Mouse (Mus musculus) heart, adult 8-10 months (tissue): ENCODE results near the gene Stac. TPM values are rescaled to one million over a fixed set of nuclear protein-coding genes. Genes with fewer than 3 reads are reported as not detected.

Experiments used
- DNase-seq: peaks from one replicate; pipeline ENCODE4 v3.0.0; 2022; ENCODE audit warnings: low spot score
- total RNA-seq, 4 experiments: library from RNA; stranded (reverse); gene quantifications; 2 replicates each; pipeline ENCODE4 v1.2.4; 2022

Gene Stac
- total RNA-seq, 4 experiments from 2014 or later = 0.13 to 0.52 (median 0.22) TPM; not detected in 1

DNA sequence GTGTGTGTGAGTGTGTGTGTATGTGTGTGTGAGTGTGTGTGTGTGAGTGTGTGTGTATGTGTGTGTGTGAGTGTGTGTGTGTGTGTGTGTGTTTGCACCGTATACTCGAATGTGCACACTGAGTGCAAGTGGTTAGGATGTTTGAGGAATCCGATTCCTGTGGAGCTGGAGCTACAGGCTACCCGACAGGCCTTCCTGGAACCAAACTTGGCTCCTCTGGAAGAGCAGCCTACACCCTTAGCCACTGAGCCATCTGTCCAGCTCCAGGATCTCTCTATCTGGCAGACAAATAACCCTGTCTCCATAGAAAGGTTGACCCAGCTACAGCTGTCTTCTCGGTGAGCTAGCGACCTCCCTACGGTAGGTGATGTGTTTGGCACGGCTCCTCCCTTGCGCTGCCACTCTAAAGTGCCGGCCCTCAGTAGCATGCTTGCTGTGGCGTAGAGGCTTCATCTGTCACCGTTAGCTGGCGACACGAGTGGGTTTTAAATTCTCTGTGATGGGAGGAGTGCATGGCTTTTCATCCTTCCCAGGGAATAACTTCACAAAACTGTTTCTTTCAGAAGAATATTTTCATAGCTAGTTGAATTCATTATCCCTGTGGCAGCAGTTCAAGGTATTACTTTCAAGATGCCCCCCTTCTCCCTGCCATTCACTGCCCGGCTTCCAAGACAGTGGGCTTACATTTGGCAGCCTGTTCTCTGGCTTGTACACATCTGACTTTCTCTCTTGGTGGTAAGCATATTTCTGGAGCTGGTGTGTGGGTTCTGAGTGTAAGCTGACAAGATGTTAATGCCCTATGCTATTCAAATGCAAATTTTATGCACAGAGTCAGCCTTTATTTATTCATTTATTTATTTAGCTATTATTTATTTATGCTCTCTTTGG lies 175.3 kb downstream of the Stac start:
- DNase-seq = no peak
